Mouse (Mus musculus) heart, postnatal 25 days (tissue): ENCODE results near the gene Zfand3. TPM values are rescaled to one million over a fixed set of nuclear protein-coding genes. Genes with fewer than 3 reads are reported as not detected.

Experiments
- DNase-seq: peaks from one replicate; pipeline ENCODE4 v3.0.0; 2022; ENCODE audit warnings: low spot score
- intact Hi-C: fragments of 180-260 bp; cut with DNase I; formaldehyde crosslinking; loops from one replicate; pipeline ENCODE4 v1.15.1; 2025
- total RNA-seq, 2 experiments: library from RNA; stranded (reverse); gene quantifications; 2 replicates each; pipeline ENCODE4 v1.2.3; 2021

Gene Zfand3
- 100 to 1,000 TPM; 127 to 128 TPM for total RNA-seq

- intact Hi-C loops: no loop called here
These were observed at the start of gene Zfand3 for GRCm38 (mm10) chr17:30004203-30005102. Gene Zfand3, plus strand, starts transcription at chr17:30004733.

DNA sequence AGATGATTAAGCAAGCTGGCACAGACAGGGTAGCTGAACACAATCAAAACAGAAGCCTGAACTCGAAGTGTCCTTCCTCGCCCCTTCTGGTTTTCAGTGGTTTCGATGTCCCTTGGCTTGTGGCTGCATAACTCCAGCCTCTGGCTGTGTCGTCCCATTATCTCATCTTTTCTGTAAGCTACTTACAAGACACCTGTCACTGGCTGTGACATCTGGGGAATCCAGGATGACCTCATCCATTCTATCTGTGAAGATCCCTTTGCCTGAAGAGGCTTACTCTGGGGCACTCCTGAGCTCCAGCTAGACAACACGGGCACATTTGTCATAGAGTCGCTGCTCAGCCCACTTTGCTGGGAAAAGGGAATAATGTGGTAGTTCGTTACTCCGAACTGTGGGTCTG is 48.7 kb upstream of the Zfand3 start:
- no peak for DNase-seq
- intact Hi-C loops: no loop called here

More at GRCm38 (mm10) chr17:30004203-30005102, at the start of gene Zfand3:
- DNase-seq: peak; percentile 90

- no peak for DNase-seq
- intact Hi-C loops: no loop called here
These were observed 40.7 kb upstream of the Zfand3 start for GRCm38 (mm10) chr17:29963730-29964259.

- DNase-seq: no peak
- intact Hi-C loops: no loop called here
These were observed 39.0 kb upstream of the Zfand3 start for GRCm38 (mm10) chr17:29965506-29965905.

DNA sequence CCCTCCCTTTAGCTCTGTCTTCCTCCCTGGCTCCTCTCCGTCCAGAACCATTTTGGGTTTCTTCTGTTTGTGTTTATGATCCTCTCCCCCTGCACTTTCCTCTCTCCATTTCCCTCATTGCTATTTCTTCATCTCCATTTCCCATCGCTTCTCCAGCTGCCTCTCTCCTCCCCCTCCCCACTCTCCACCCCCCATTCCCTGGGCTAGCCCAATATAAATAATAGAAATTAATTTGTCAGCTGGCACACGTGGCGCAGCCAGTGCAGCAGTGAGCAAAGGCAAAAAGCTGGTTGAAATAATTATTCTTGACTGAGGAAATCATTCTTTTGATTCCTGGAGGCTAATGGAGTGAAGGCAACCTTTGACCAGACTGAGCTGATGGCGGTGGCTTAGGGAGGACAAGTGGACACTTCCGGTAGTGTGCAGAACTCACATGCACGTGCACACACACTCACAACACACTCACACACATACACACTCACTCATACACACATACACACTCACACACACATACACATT is 34.4 kb upstream of the Zfand3 start, which contains the start of gene Mdga1:
Mdga1 (minus strand) TSS at position 51 of the 519 bp plus-strand sequence.
- DNase-seq: no peak

DNA sequence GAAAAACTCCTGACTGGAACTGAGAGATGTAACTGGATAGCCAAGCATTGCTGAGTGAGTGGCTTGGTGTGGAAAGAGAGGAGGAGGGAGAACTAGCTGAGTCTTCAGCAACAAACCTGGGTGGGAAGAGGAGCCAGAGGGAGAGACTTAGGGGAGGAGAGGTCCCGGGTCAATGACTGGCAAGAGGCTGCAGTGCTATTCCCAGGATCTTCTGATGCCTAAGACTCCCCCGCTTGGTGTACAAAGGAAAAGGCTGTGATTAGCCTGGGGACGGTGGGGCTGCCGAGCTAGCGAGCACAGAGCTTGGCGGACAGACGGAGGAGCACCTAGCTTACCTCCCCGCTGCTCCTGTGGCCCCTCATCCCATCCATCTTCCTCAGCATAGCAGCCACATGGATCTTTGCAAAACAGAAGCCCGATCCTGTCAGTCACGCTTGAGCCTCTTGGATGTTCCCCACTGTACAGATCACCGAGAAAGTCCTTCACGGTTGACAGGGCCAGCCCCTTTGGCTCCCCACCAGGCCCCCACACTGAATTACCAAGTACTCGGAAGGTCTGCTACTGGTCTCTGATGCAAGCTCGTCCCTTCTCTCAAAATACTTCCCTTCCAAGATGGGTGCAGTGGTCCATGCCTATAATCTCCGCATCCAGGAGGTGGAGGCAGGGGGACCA is 32.6 kb upstream of the Zfand3 start:
- intact Hi-C loops: loop anchor here (5.0 to 10.0 kb wide), 2 partner anchors 290 to 613 kb away; no protein-coding TSS in a partner anchor
- DNase-seq: no peak

More for the DNA sequence above, 34.4 kb upstream of the Zfand3 start, which contains the start of gene Mdga1:
- intact Hi-C loops: loop anchor here (5.0 to 10.0 kb wide), 2 partner anchors 292 to 615 kb away; no protein-coding TSS in a partner anchor

DNA sequence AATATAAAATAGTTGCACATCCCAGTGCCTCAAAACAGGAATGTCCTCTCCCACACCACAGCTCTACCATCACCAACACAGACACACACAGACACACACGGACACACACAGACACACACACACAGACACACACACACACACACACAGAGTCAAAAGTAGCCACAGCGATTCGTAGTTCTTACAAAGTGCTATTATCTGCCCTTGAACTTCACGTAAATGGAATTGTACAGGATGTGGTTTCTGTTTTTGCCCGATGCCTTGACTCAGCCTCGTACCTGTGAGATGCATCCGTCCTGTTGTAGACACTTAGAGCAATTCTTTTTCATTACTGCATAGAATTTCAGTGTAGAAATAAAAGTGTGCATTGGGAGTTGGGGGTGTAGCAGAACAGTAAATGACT is 31.3 kb upstream of the Zfand3 start:
- DNase-seq: no peak
- intact Hi-C loops: loop anchor here (5.0 to 10.0 kb wide), 2 partner anchors 289 to 612 kb away; no protein-coding TSS in a partner anchor

GRCm38 (mm10) chr17:29975731-29976130 is 28.8 kb upstream of the Zfand3 start:
- DNase-seq: peak; percentile 71
- intact Hi-C loops: loop anchor here (2.0 to 10.0 kb wide), 5 partner anchors 49 to 609 kb away; no protein-coding TSS in a partner anchor

DNA sequence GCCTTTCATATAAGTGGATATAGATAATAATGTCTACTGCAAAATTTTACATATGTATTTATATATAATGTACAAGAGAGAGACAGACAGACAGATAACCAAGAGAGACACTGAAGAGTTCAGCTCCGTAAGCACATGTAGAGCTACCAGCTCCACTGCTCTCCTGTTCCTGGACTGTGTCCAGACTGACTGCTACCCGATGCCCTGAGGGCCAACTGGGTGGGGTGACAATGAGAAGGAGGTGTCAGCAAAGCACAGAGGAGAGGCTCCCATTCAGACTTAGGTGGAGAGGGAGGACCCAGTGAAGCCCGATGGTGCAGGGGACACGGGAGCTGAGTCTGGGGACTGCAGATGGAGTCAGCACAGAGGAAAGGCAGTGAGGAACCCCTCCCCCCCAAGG is 25.5 kb upstream of the Zfand3 start:
- DNase-seq: no peak
- intact Hi-C loops: loop anchor here (5.0 to 10.0 kb wide), 2 partner anchors 218 to 606 kb away; no protein-coding TSS in a partner anchor

- intact Hi-C loops: loop anchor here (5.0 to 10.0 kb wide), 2 partner anchors 217 to 605 kb away; no protein-coding TSS in a partner anchor
- no peak for DNase-seq
These were observed 24.7 kb upstream of the Zfand3 start for GRCm38 (mm10) chr17:29979841-29980240.

GRCm38 (mm10) chr17:29981568-29981967 is 23.0 kb upstream of the Zfand3 start:
- DNase-seq: no peak
- intact Hi-C loops: no loop called here

DNA sequence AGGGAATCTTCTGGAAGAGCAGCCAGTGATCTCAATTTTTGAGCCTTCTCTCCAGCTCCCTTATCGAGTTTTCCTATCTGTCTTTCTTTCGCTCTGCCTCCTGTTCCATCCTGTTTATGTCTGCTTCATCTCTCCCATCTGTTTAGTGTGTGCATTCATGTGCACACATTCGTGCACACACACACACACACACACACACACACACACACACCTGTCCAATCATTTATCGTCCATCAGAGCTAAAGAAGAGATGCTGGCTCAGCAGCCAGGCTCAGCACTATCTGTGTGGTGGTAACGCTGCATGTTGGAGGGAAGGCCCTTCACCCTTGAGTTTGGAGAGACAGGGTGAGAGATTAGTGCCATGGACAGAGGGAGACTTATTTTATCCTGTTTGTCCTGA is 21.3 kb upstream of the Zfand3 start:
- DNase-seq: no peak
- intact Hi-C loops: no loop called here

- intact Hi-C loops: no loop called here
- DNase-seq: no peak
These were observed 19.6 kb upstream of the Zfand3 start for GRCm38 (mm10) chr17:29984931-29985330.

GRCm38 (mm10) chr17:29985534-29985933 is 19.0 kb upstream of the Zfand3 start:
- intact Hi-C loops: no loop called here
- no peak for DNase-seq

- intact Hi-C loops: no loop called here
- no peak for DNase-seq
These were observed 16.4 kb upstream of the Zfand3 start for GRCm38 (mm10) chr17:29988141-29988540.

DNA sequence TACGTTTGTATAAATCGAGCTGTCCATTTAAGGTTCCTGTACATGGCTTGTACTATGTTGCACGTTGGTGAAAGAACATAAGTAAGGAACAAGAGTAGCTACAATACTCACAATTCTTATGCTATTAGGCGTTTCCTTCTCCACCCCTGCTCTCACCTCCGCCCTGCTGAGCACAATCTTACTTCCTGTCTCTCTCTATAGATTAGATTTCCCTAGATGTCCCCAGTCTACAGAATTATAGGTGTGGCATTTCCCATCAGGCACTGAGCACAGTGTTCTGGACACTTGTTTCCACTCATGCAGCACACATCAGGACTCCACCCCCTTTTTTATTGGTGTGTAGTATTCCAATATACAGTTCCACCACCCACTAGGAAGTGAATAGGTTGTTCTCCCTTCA is 14.9 kb upstream of the Zfand3 start:
- no peak for DNase-seq
- intact Hi-C loops: no loop called here

DNA sequence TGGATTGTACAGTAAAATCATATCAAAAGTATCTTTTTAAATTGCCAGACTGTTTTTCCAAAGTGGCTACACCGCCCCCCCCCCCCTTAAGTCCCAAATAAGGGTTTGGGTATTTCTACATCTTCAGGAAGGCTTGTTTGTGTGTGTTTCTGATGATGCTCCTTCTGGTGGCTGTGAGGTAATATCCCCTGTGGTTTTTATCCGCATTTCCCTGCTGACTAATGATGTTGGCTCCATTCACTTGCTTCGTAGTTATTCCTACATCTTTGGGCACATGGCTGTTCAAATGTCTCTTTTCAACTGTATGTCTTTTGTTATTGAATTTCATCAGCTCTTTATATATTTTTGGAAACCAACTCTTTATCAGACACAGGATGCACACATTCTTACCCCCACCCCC is 14.4 kb upstream of the Zfand3 start:
- no peak for DNase-seq
- intact Hi-C loops: no loop called here

DNA sequence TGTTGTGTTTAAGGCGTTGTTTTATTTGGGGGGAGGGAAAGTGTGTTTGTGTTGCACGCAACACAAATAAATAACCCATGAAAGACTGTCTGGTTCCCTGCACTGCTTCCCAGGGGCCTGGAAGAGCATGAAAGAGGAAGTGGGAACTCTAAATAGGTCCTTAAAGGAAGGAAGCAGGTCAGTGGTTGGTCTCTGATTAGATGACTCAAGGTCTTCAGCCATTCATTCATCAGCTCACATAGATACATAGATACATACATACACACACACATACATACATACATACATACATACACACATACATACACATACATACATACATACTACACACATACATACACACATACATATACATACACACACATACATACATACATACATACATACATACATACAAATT is 13.7 kb upstream of the Zfand3 start:
- no peak for DNase-seq
- intact Hi-C loops: no loop called here

DNA sequence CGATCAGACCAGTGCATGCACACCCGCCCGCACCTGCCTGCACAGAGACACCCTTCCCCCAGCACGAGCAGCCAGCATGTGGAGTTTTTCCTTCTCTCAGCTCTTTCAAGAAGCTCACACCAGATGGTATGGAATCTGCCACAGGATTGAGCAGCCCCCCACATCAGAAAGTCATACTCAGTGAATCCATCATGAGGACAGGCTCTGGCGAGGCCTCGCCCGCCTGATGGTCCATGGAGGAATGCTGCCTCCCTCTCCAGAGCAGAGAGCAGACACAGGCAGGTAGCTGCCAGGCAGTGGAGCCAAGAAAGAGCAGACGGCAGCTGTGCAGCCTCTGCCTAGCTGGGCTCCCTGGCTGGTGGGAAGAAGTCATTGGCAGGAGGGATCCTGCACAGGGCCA is 11.0 kb upstream of the Zfand3 start:
- intact Hi-C loops: no loop called here

DNA sequence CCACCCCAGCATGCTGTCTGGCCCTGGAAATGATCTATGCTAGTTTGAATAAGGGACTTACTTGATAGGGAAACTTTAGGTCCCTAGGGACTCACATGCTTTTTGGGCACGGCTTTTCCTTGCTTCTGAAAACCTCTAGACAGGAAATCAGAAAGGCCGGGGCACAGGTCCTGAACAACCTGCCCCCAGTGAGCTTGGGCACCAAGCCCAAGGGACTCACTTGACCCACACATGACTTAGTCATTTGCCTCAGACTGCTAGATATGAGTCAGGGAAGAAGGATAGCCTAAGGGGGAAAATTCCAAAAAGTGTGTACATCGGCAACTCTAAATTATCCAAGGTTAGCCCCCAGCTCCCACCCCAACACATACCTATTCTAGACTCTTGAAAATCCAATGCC is 10.5 kb upstream of the Zfand3 start:
- no peak for DNase-seq
- intact Hi-C loops: no loop called here

More for the DNA sequence above, 11.0 kb upstream of the Zfand3 start:
- no peak for DNase-seq
